ENCODE assay signal across 20 mouse cellular contexts in genomic region chr2:157451372-157452040, GRCm38 (mm10). TPM values are rescaled to one million over a fixed set of nuclear protein-coding genes. Genes with fewer than 3 reads are reported as not detected.
A peak's percentile ranks its signal among the peaks of the same experiment; 100 is the strongest.
DNase-seq lines count a peak whose midpoint lies in the region; ATAC-seq and TF ChIP-seq lines count a peak whose summit lies in the region.
"Had no signal": no experiment of that assay in that cellular context is flagged by ENCODE, and none has a peak within 500 bp of the region (broad histone marks: within the 10 kb centered on the region; RNA-seq: fewer than 3 reads in every experiment).

No protein-coding gene starts in this region.

- H3K4me2 ChIP-seq in midbrain, postnatal 0 days (ENCODE audit: low read depth, low read length, poor library complexity, severe bottlenecking) = no peak overlapping the region
- no peak overlapping the region for H3K4me2 ChIP-seq in midbrain, embryonic 11.5 days
- H3K4me2 ChIP-seq in lung, embryonic 15.5 days = no peak overlapping the region
- H3K4me2 ChIP-seq: embryonic facial prominence, embryonic 12.5 days; hindbrain, embryonic 14.5 days; liver, embryonic 12.5 days; neural tube, embryonic 12.5 days had no signal

- H3K9me3 ChIP-seq in midbrain, postnatal 0 days (ENCODE audit: low read length) = no peaks in the 10 kb centered on the region
- H3K9me3 ChIP-seq in midbrain, embryonic 11.5 days (ENCODE audit: control insufficient read depth, low read length) = no peaks in the 10 kb centered on the region
- H3K9me3 ChIP-seq in lung, embryonic 15.5 days = no peaks in the 10 kb centered on the region
- H3K9me3 ChIP-seq: embryonic facial prominence, embryonic 12.5 days; liver, embryonic 12.5 days; neural tube, embryonic 12.5 days had no signal

- no peak for TF ChIP-seq CTCF in midbrain, postnatal 0 days (IDR thresholded peaks at IDR 0.05)
- TF ChIP-seq CTCF in thymus, adult 2 months (IDR thresholded peaks at IDR 0.05; ENCODE audit: borderline replicate concordance, control insufficient read depth, extremely low read depth, insufficient read depth, low read length, poor library complexity) = no peak

- no peak for DNase-seq in midbrain, postnatal 0 days (ENCODE audit: low spot score)
- DNase-seq in midbrain, embryonic 11.5 days (ENCODE audit: low spot score, missing footprints) = no peak
- DNase-seq in NIH3T3 (ENCODE audit: low read depth) = peak; percentile 61
- DNase-seq in urinary bladder, postnatal 4 days (ENCODE audit: low spot score in 2 of 2) = no peak
- DNase-seq in thymus, adult 2 months = no peak
- DNase-seq: adrenal gland, postnatal 14 days; cerebellum, adult 11-12 months; gastrocnemius, postnatal 25 days; heart, postnatal 14 days; kidney, postnatal 10 days; thymus, adult 18-20 months had no signal

- no peak overlapping the region for H3K4me3 ChIP-seq in midbrain, postnatal 0 days (ENCODE audit: low read depth, low read length)
- no peak overlapping the region for H3K4me3 ChIP-seq in midbrain, embryonic 11.5 days (ENCODE audit: low read depth, low read length)
- H3K4me3 ChIP-seq in lung, embryonic 15.5 days = no peak overlapping the region
- H3K4me3 ChIP-seq in thymus, adult 2 months (ENCODE audit: control insufficient read depth, insufficient read depth, low read length) = no peak overlapping the region
- H3K4me3 ChIP-seq: embryonic facial prominence, embryonic 12.5 days; liver, embryonic 12.5 days; neural tube, embryonic 12.5 days had no signal

- TF ChIP-seq POLR2A in thymus, adult 2 months (IDR thresholded peaks at IDR 0.05; ENCODE audit: control insufficient read depth, extremely low read depth, insufficient read depth, low read length, poor library complexity) = no peak

- 93% methylated on average over 7 of the region's 7 CpGs for WGBS in midbrain, postnatal 0 days
- WGBS in midbrain, embryonic 11.5 days = 86% methylated on average over 7 of the region's 7 CpGs
- WGBS in lung, embryonic 15.5 days = 63% methylated on average over 7 of the region's 7 CpGs
- WGBS in thymus, adult 2 months = 85% methylated on average over 7 of the region's 7 CpGs

- H3K36me3 ChIP-seq in midbrain, postnatal 0 days (ENCODE audit: insufficient read depth, low read length) = peaks cover 23% of the 10 kb centered on the region
- peaks cover 3% of the 10 kb centered on the region; the same call in 1 of the 2 replicates for H3K36me3 ChIP-seq in midbrain, embryonic 11.5 days (ENCODE audit: control insufficient read depth, insufficient read depth, low read length)
- H3K36me3 ChIP-seq in lung, embryonic 15.5 days = peaks cover 13% of the 10 kb centered on the region
- no peaks in the 10 kb centered on the region for H3K36me3 ChIP-seq in thymus, adult 2 months (ENCODE audit: control insufficient read depth, insufficient read depth, low read length)
- H3K36me3 ChIP-seq: liver, embryonic 12.5 days had no signal

- H3K4me1 ChIP-seq in midbrain, postnatal 0 days (ENCODE audit: insufficient read depth, low read length) = no peaks in the 10 kb centered on the region
- H3K4me1 ChIP-seq in midbrain, embryonic 11.5 days (ENCODE audit: control insufficient read depth, insufficient read depth, low read length) = no peaks in the 10 kb centered on the region
- peaks cover 22% of the 10 kb centered on the region for H3K4me1 ChIP-seq in lung, embryonic 15.5 days
- peaks cover 13% of the 10 kb centered on the region for H3K4me1 ChIP-seq in thymus, adult 2 months (replicated peaks; ENCODE audit: control insufficient read depth, insufficient read depth, low read length)
- H3K4me1 ChIP-seq: neural tube, embryonic 12.5 days had no signal

- no peak overlapping the region for H3K9ac ChIP-seq in midbrain, postnatal 0 days (replicated peaks; ENCODE audit: low read length, poor library complexity, severe bottlenecking)
- H3K9ac ChIP-seq in midbrain, embryonic 11.5 days (ENCODE audit: low read length) = no peak overlapping the region
- H3K9ac ChIP-seq in lung, embryonic 15.5 days = no peak overlapping the region
- H3K9ac ChIP-seq: embryonic facial prominence, embryonic 12.5 days; hindbrain, embryonic 14.5 days; liver, embryonic 12.5 days; neural tube, embryonic 12.5 days had no signal

- no peaks in the 10 kb centered on the region for H3K27me3 ChIP-seq in midbrain, postnatal 0 days (ENCODE audit: insufficient read depth, low read length)
- no peaks in the 10 kb centered on the region for H3K27me3 ChIP-seq in midbrain, embryonic 11.5 days (ENCODE audit: control insufficient read depth, insufficient read depth, low read length)
- no peaks in the 10 kb centered on the region for H3K27me3 ChIP-seq in lung, embryonic 15.5 days
- no peaks in the 10 kb centered on the region; the same call in 1 of the 2 replicates for H3K27me3 ChIP-seq in thymus, adult 2 months (ENCODE audit: control insufficient read depth, insufficient read depth, low read length)
- H3K27me3 ChIP-seq: embryonic facial prominence, embryonic 12.5 days; neural tube, embryonic 12.5 days had no signal

- no peak overlapping the region for H3K27ac ChIP-seq in midbrain, postnatal 0 days (ENCODE audit: low read depth, low read length)
- no peak overlapping the region for H3K27ac ChIP-seq in midbrain, embryonic 11.5 days (ENCODE audit: low read depth, low read length)
- 0 out of 2 replicates have a peak overlapping the region, but pooled peaks have one; percentile 42 for H3K27ac ChIP-seq in lung, embryonic 15.5 days
- H3K27ac ChIP-seq in thymus, adult 2 months (ENCODE audit: control insufficient read depth, insufficient read depth, low read length) = no peak overlapping the region; the same call in 1 of the 2 replicates
- H3K27ac ChIP-seq: embryonic facial prominence, embryonic 12.5 days; hindbrain, embryonic 14.5 days; liver, embryonic 12.5 days; neural tube, embryonic 12.5 days had no signal

- 0 out of 2 replicates have a peak, but pooled peaks have one; percentile 28 for ATAC-seq in midbrain, postnatal 0 days (ENCODE audit: low FRiP score)
- ATAC-seq in midbrain, embryonic 11.5 days (ENCODE audit: low FRiP score) = no peak
- ATAC-seq in lung, embryonic 15.5 days (ENCODE audit: borderline replicate concordance, extremely low read depth, low FRiP score, low TSS enrichment) = no peak
- no peak for ATAC-seq in erythroblast, adult 5-6 weeks (replicated peaks; ENCODE audit: low FRiP score, poor library complexity, severe bottlenecking)
- ATAC-seq: activated CD4-positive, CD25-positive, alpha-beta regulatory T cell, adult 4 months; intestine, embryonic 16.5 days; liver, embryonic 12.5 days; midbrain, embryonic 16.5 days had no signal

RNA-seq across cellular contexts. Expression of gene Src, which starts 33.3 kb away (rescaled TPM):
- total RNA-seq in midbrain, postnatal 0 days (2014; rRNA removed) = 129 and 137 TPM in 2 replicates
- 26.1 and 26.6 TPM in 2 replicates for polyA plus RNA-seq in midbrain, postnatal 0 days (2015; fragmentation: Nextera tagmentation; extraction: Ambion mirVana)
- 11.2 and 14.0 TPM in 2 replicates for polyA plus RNA-seq in midbrain, embryonic 11.5 days (2014; fragmentation: Nextera tagmentation; extraction: Ambion mirVana)
- 24.0 and 24.8 TPM in 2 replicates for polyA plus RNA-seq in lung, embryonic 15.5 days (2015; fragmentation: Nextera tagmentation; extraction: Ambion mirVana)
- total RNA-seq in erythroblast, adult 5-6 weeks (2015; ENCODE audit: low replicate concordance) = not detected in 2 replicates
- total RNA-seq in erythroblast, adult 5-6 weeks (2017; ENCODE audit: low replicate concordance) = 0.09 and 2.1 TPM in 2 replicates
- 24.6 and 25.1 TPM in 2 replicates for polyA plus RNA-seq in thymus, adult 2 months (2012; rRNA removed)
